Mouse (Mus musculus) forebrain, postnatal 0 days (tissue): ENCODE measurements around the gene Fosl1. TPM values are rescaled to one million over a fixed set of nuclear protein-coding genes. Genes with fewer than 3 reads are reported as not detected.
A peak's percentile ranks its signal among the peaks of the same experiment; 100 is the strongest.
"Not testable (repeated sequence)": the region's sequence is repeated elsewhere in the genome, so short reads cannot be mapped to it uniquely, and the experiment has no call there.

ENCODE experiments used
- ATAC-seq: fragments of 200-750 bp; cut with Nextera tagmentation; 2 replicates; pipeline ENCODE4 v1.8.0; 2017; ENCODE audit warnings: mild to moderate bottlenecking, moderate library complexity
- DNase-seq: peaks from one replicate; pipeline ENCODE4 v3.0.0-alpha.2; 2015
- H3K27ac ChIP-seq: fragments of 300-500 bp; sonication (generic); 2 replicates; pipeline ENCODE4 v1.5.1; 2014; ENCODE audit warnings: low read depth, mild to moderate bottlenecking, antibody characterized with exemption, low read length, moderate library complexity, mixed read lengths
- H3K27me3 ChIP-seq: fragments of 300-500 bp; sonication (generic); 2 replicates; pipeline ENCODE4 v1.6.1; 2014; ENCODE audit warnings: mild to moderate bottlenecking, low read length, mixed read lengths; ENCODE audit not compliant: insufficient read depth
- H3K36me3 ChIP-seq: fragments of 300-500 bp; sonication (generic); 2 replicates; pipeline ENCODE4 v1.6.1; 2014; ENCODE audit warnings: mild to moderate bottlenecking, moderate library complexity; ENCODE audit not compliant: insufficient read depth
- H3K4me1 ChIP-seq: fragments of 300-500 bp; sonication (generic); 2 replicates; pipeline ENCODE4 v1.6.1; 2014; ENCODE audit warnings: antibody characterized with exemption; ENCODE audit not compliant: insufficient read depth
- H3K4me2 ChIP-seq: fragments of 300-500 bp; sonication (generic); 2 replicates; pipeline ENCODE4 v1.6.1; 2014; ENCODE audit warnings: low read depth, mild to moderate bottlenecking, moderate library complexity
- H3K4me3 ChIP-seq: fragments of 300-500 bp; sonication (generic); 2 replicates; pipeline ENCODE4 v1.5.1; 2014; ENCODE audit warnings: low read depth, low read length, mixed read lengths
- H3K9ac ChIP-seq: fragments of 300-500 bp; sonication (generic); 2 replicates; pipeline ENCODE4 v1.6.1; 2014; ENCODE audit warnings: mild to moderate bottlenecking
- H3K9me3 ChIP-seq: fragments of 300-500 bp; sonication (generic); 2 replicates; pipeline ENCODE4 v1.6.1; 2016; ENCODE audit warnings: low read length
- CTCF ChIP-seq: sonication (generic); IDR thresholded peaks from 2 replicates; pipeline ENCODE4 v1.5.1; 2016; ENCODE audit warnings: antibody characterized with exemption, control low read depth, low read depth
- WGBS: fragments of 180-500 bp; shearing (Covaris S2); extraction: QIAGEN DNeasy Blood & Tissue Kit; methylation state at CpG from one replicate; pipeline ENCODE4 v1.1.7; 2014; 5-methylcytosine and 5-hydroxymethylcytosine counted together
- polyA plus RNA-seq: library from polyadenylated mRNA; unstranded; fragments of >200 nt; fragmentation: Nextera tagmentation; extraction: Ambion mirVana; gene quantifications from 2 replicates; pipeline ENCODE4 v1.2.1, GENCODE M21; 2015
- total RNA-seq: library from RNA; depleted of rRNA; stranded (reverse); fragments of >200 nt; gene quantifications from 2 replicates; pipeline ENCODE4 v1.2.3, GENCODE M21; 2014

Fosl1 gene
- total and polyA plus RNA-seq, 2 experiments from 2014 or later: 0.19 TPM; not detected in 1

DNA sequence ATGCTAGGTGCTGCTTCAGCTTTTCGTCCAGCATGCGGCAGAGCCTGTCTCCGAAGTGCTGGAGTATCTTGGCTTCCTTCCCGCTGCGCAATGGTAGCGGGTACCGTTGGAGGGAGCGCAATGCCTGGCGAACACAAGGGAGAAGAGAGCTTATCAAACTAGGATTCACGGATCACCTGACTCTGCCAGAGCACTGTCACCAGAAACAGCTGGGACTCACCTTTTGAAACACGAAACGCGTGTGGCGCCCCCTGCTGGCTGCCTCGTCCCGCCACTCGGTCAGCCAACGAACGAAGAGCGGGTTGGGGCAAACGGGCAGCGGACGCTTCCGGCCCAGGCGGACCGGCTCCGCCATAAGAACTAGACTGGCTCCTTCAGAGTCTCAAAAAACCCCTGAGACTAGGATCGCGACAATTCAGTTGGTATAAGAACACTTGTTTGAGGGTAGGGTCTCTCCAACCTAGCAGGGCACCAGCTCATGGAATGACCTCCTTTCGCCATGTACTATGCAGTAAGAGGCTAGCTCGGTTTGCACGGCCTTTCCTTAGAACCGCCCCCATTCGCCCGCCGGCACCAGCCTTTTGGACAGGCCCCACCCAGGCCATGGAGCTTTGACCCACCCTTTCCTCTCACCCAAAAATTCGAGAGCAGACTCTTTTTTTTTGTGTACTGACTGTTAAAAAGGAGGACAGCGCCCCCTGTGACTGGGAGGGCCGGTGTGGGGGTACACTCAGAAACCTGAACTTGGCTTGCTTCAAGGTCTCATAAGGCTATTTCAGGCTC is 40.6 kb downstream of the Fosl1 start, which contains the start of gene Mus81:
TSS of gene Mus81 (minus strand) at position 635 of the 783 bp plus-strand sequence.
- Histone ChIP-seq H3K36me3 (peaks cover 38% of the 10 kb centered on the region), H3K4me2 (peak within 1 kb of the TSS; percentile 76), H3K9ac (peak within 1 kb of the TSS; percentile 68), H3K27me3 (no peaks in the 10 kb centered on the region), H3K4me3 (peak within 1 kb of the TSS; percentile 54), H3K9me3 (no peaks in the 10 kb centered on the region), H3K27ac (peak within 1 kb of the TSS; percentile 98), H3K4me1 (0 out of 2 replicates have a peak, but pooled peaks cover 6% of the 10 kb centered on the region)
- ATAC-seq (peak; percentile 56), DNase-seq (peak; percentile 95)
- TF ChIP-seq CTCF: peak; percentile 87
- WGBS: under 1% methylated on average over 39 of the region's 39 CpGs

- WGBS: under 1% methylated on average over 26 of the region's 26 CpGs
These were observed 41.7 kb downstream of the Fosl1 start for GRCm38 (mm10) chr19:5488878-5489571.

GRCm38 (mm10) chr19:5489721-5490120 is 42.4 kb downstream of the Fosl1 start:
- peaks cover 40% of the 10 kb centered on the region for H3K36me3 ChIP-seq
- H3K4me1 ChIP-seq, H3K27me3 ChIP-seq, DNase-seq, H3K9ac ChIP-seq, ATAC-seq, H3K9me3 ChIP-seq: not testable (repeated sequence)
- 43% methylated on average over 10 of the region's 10 CpGs for WGBS
- peak overlapping the region; percentile 60; the same call in 1 of the 2 replicates for H3K4me2 ChIP-seq
- peak overlapping the region; percentile 56 for H3K4me3 ChIP-seq
- H3K27ac ChIP-seq: peak overlapping the region; percentile 99

More at GRCm38 (mm10) chr19:5488878-5489571, 41.7 kb downstream of the Fosl1 start:
- TF ChIP-seq CTCF: peak; percentile 42; the same call in 1 of the 2 replicates
- peak overlapping the region; percentile 98 for H3K27ac ChIP-seq
- H3K4me3 ChIP-seq: peak overlapping the region; percentile 54
- peak; percentile 81 for ATAC-seq
- no peaks in the 10 kb centered on the region for H3K9me3 ChIP-seq
- peaks cover 40% of the 10 kb centered on the region for H3K36me3 ChIP-seq
- 0 out of 2 replicates have a peak, but pooled peaks cover 6% of the 10 kb centered on the region for H3K4me1 ChIP-seq
- peak overlapping the region; percentile 76 for H3K4me2 ChIP-seq
- H3K9ac ChIP-seq: peak overlapping the region; percentile 68
- H3K27me3 ChIP-seq: no peaks in the 10 kb centered on the region
- DNase-seq: peak; percentile 95

DNA sequence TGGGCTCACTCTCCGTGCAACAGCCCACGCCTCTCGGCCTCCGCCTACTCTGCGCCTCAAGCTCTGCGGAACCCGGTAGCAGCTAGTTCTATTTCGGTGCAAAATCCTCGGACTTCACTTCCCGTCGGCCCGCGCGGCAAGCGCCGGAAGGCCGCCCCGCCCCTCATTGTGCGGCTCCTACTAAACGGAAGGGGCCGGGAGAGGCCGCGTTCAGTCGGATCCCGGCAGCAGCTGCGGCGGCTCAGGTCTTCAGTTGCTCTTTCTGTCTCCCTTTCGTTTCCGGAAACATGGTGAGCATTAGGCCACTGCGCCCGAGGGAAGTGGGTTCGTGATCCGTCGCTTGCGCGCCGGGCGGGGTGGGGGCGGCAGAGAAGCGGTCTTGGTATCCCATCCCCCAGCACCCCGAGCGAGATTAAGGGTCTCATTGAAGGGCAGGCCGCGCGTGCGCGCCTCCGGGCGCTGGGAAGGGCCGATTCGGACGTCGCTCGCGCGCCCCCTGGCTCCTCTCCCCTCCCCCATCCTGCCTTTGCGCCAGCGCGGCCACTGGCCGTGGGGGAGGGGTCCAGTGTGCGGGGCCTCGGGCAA is 43.1 kb downstream of the Fosl1 start, which contains the start of gene Cfl1:
TSS of gene Cfl1 (plus strand) at position 143 of the 585 bp plus-strand sequence.
- 0 out of 2 replicates have a peak, but pooled peaks cover 6% of the 10 kb centered on the region for H3K4me1 ChIP-seq
- no peak; the same call in 1 of the 2 replicates for TF ChIP-seq CTCF
- H3K27me3 ChIP-seq: no peaks in the 10 kb centered on the region
- peaks cover 38% of the 10 kb centered on the region for H3K36me3 ChIP-seq
- H3K4me3 ChIP-seq: peak within 1 kb of the TSS; percentile 56
- peak; percentile 75 for ATAC-seq
- H3K4me2 ChIP-seq: peak within 1 kb of the TSS; percentile 76
- DNase-seq: peak; percentile 96
- peak within 1 kb of the TSS; percentile 99 for H3K27ac ChIP-seq
- H3K9ac ChIP-seq: peak within 1 kb of the TSS; percentile 95
- no peaks in the 10 kb centered on the region for H3K9me3 ChIP-seq
- WGBS: 1% methylated on average over 62 of the region's 62 CpGs

DNA sequence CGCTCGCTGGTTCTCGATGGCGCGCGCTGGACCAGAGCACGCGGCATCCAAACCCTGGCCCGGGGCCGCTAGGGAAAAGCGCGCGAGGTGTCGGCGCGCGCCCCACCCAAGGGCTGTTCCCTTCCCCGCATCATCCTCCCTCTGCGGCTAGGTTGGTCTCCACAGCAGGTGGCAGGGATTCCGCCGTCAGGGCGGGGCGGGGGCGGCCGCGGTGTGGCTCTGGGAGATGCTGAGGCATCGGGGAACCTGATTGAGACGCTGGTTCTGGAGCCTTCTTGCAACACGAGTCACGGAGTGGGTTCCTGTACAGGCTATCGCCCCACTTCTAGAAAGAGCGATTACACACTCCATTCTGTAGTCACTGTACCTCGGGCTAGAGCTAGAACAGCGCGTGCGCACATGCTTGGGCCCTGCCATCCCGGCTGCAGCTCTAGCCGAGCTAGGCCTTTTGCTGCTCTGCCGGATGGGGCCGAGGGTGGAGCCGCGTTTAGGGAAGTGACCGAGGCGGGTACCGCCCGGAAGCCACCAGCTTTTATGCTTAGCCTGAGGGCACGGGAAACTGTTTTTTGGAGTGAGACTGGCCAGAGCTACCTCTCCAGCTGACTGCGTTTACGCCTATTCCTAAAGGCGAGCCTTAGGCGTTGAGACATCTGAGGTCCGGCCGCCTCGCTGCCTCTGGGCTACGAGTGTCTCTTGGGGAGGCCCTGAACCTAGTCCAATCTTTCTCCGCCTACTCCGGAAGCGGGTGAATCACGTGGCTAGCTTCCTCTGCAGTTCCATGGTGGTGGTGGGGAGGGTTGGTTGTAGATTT is 43.8 kb downstream of the Fosl1 start:
- H3K9ac ChIP-seq: peak overlapping the region; percentile 95
- H3K27ac ChIP-seq: peak overlapping the region; percentile 99
- DNase-seq: peak; percentile 80
- 1% methylated on average over 59 of the region's 59 CpGs for WGBS
- H3K9me3 ChIP-seq: no peaks in the 10 kb centered on the region
- ATAC-seq: peak; percentile 21
- no peak for TF ChIP-seq CTCF
- peak overlapping the region; percentile 60 for H3K4me2 ChIP-seq
- peak overlapping the region; percentile 56 for H3K4me3 ChIP-seq
- H3K27me3 ChIP-seq: no peaks in the 10 kb centered on the region
- H3K36me3 ChIP-seq: peaks cover 38% of the 10 kb centered on the region
- 0 out of 2 replicates have a peak, but pooled peaks cover 6% of the 10 kb centered on the region for H3K4me1 ChIP-seq

- WGBS: 84% methylated on average over 4 of the region's 4 CpGs
- TF ChIP-seq CTCF: no peak
- H3K9ac ChIP-seq: no peak overlapping the region
- H3K4me1 ChIP-seq: 0 out of 2 replicates have a peak, but pooled peaks cover 6% of the 10 kb centered on the region
- DNase-seq (no peak), ATAC-seq (no peak)
- no peak overlapping the region; the same call in 1 of the 2 replicates for H3K4me2 ChIP-seq
- H3K9me3 ChIP-seq: no peaks in the 10 kb centered on the region
- no peaks in the 10 kb centered on the region for H3K27me3 ChIP-seq
- H3K36me3 ChIP-seq: peaks cover 50% of the 10 kb centered on the region
- no peak overlapping the region for H3K4me3 ChIP-seq
- no peak overlapping the region for H3K27ac ChIP-seq
These were observed 45.3 kb downstream of the Fosl1 start for GRCm38 (mm10) chr19:5492641-5493040.
